Comparison of ENCODE assay signal across 16 mouse cellular contexts in the genomic region with DNA sequence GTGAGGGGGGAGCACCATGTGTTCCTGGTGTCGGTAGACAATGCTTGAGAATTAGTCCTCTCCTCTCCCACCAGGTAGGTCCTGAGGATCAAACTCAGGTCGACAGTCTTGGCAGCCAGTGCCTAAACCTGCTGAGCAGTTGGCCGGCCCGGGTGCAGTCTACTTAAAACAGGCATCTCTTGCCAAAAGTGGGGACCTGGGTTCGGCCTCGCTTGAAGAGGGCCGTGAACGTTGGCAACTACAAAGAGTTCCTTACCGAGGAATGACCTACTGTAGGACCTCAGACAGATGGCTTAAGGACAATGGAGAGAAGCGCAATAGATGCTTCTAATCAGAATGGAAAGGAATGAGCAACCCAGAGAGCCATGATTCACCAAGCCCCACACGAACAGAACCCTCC.
DNase-seq lines count a peak whose midpoint lies in the region; ATAC-seq and TF ChIP-seq lines count a peak whose summit lies in the region.
"Had no signal": no experiment of that assay in that cellular context is flagged by ENCODE, and none has a peak within 500 bp of the region (broad histone marks: within the 10 kb centered on the region; RNA-seq: fewer than 3 reads in every experiment).

No protein-coding gene starts in this region.

- peak; percentile 28 for DNase-seq in cerebellum, adult 11-12 months
- DNase-seq in cerebellum, adult 11 months = no peak
- peak; percentile 14 for DNase-seq in brain, embryonic 14.5 days (ENCODE audit: low read depth)
- peak; percentile 22 for DNase-seq in cerebellum, adult 9-10 months
- peak; percentile 56 to 68 for DNase-seq in cerebellum, postnatal 25 days
- no peak for DNase-seq in lung, adult 18-20 months
- no peak for DNase-seq in embryo, embryonic 9.5 days (ENCODE audit: extremely low spot score)
- DNase-seq: adrenal gland, postnatal 10 days; gastrocnemius, postnatal 14 days; heart, adult 2 months; heart, postnatal 14 days; kidney, adult 2 months had no signal

- no peak for ATAC-seq in inflammation-experienced regulatory T-cells, adult 6 months
- ATAC-seq: forebrain, embryonic 15.5 days; hindbrain, postnatal 0 days; intestine, embryonic 15.5 days had no signal

- TF ChIP-seq POLR2A in brain, embryonic 14.5 days (IDR thresholded peaks at IDR 0.05; ENCODE audit: borderline replicate concordance, extremely low read depth, insufficient read depth, insufficient read length, poor library complexity, severe bottlenecking) = no peak

- TF ChIP-seq CTCF in brain, embryonic 14.5 days (IDR thresholded peaks at IDR 0.05; ENCODE audit: borderline replicate concordance, extremely low read depth, insufficient read depth, insufficient read length) = no peak

Comparison
In these comparisons a context has a peak if more than half of its experiments do, and no peak if none do; other contexts are left out.
1. DNase-seq: peak in cerebellum, adult 11-12 months (single experiment), brain, embryonic 14.5 days (single experiment), cerebellum, adult 9-10 months (single experiment) and cerebellum, postnatal 25 days (2 of 2); none in cerebellum, adult 11 months (single experiment), lung, adult 18-20 months (0 of 2) and embryo, embryonic 9.5 days (single experiment).